Mouse (Mus musculus): Measurements from ENCODE around the gene Gm8247.
"Not testable (repeated sequence)": the region's sequence is repeated elsewhere in the genome, so short reads cannot be mapped to it uniquely, and the experiment has no call there.

The Gm8247 gene

GRCm38 (mm10) chr14:44582853-44583252, at the start of gene Gm8247:
Gene Gm8247 (plus strand): TSS chr14:44583153.
- not testable (repeated sequence) for DNase-seq

- DNase-seq, result not testable (repeated sequence)
These were observed 35.0 kb upstream of the Gm8247 start for GRCm38 (mm10) chr14:44547961-44548360.

- DNase-seq, result not testable (repeated sequence)
These were observed 8.8 kb downstream of the Gm8247 start for GRCm38 (mm10) chr14:44591765-44592164.

GRCm38 (mm10) chr14:44627737-44628136, 44.8 kb downstream of the Gm8247 start, which contains the start of gene Gm5624:
Gene Gm5624 (minus strand): TSS chr14:44627938.
- not testable (repeated sequence) for DNase-seq
